Mouse (Mus musculus) right cerebral cortex, postnatal 36 days (tissue): ENCODE measurements around the gene Pitpnm3.

Experiments used
- DNase-seq, 2 experiments: peaks; one replicate each; pipeline ENCODE4 v3.0.0; 2022; ENCODE audit warnings: low spot score in 2 of 2, mixed read lengths in 1 of 2

The Pitpnm3 gene

DNA sequence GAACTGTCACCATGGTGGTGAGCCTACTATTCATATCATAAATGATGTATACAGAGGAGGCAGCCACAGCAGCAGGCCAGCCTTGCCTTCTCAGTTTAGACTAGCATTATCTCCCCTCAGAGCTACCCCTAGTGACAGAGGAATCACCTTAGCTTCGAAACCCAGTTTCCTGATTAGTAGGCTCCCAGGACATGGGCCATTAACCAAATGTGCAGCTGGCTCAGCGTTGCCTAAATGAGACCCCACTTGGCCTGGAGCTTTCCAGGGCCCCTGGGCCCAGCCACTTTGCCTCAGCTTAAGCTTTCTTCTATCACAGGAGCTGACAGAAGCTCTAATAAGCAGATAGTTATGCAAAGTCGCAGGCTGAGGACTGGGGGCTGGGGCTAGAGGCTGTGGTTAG, 39.6 kb downstream of the Pitpnm3 start:
- DNase-seq = no peak

DNA sequence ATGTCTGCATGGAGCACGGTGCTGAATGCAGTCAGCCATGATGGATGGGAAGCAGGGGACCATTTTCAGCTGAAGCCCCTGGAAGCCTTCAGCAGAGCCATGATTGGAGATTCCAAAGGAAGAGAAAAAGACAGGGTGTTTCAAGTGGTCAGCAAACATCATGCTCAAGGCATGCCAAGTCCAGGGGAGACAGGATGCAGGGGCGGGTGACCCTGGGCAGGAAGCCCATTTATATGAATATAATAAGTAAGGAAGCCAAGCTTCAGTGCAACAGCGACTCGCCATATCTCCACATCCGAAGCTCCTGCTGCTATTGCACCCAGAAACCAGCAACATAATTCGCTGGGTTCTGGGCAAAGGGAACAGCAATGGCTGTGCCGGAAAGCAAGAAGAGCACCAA, 41.1 kb downstream of the Pitpnm3 start:
- no peak for DNase-seq

DNA sequence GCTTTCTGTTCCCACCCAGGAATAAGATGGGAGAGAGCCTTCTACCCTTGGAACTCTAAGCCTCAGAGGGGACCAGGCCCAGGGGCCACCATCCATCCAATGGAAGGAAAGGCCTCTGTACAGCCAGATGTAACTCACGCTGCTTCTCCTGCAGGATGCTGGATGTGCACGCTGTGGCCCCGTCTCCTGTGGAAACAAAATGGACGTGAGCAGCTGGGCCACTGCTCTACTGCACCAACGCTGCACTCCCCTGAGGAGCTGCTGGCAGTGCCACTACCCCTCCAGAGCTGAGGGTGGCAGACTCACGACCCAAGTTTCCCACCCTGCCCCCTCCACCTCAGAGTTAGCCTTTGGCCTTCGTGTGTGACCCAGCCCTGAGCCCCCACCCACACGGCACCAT, 43.2 kb downstream of the Pitpnm3 start:
- no peak for DNase-seq

DNA sequence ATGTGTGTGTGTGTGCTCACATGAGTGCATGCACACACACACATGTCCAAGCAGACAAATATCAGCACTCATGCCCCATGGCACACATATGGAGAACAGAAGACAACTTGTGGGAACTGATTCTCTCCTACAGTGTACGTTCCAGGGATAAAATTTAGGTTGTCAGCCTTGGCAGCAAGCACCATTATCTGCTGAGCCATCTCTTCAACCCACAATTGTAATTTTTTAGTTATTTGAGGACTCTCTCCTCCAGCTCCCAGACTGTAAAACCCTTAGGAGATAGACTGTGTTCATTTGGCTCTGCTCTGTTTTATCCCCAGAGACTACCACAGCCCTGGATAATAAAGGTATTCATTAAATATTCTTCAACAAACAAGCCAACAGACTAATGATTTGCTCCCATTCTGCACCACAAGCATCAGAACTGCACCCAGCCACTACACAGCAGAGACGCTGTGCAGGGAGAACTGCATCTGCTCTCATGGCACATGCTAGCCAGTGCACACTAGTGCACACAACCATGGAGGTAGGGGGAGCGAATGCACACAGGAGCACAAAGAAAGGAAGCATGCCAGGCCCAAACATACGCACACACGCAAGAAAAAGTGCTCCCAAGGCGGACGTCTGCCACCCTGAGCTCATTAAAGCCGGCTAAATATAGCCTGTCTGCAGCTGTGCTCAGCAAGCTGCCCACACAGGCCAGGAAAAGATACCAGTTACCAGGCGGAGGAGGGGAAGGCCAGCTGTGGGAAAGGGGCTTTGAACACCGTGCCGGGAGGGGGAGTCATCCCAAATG, 49.1 kb downstream of the Pitpnm3 start:
- DNase-seq = peak; percentile 65 to 81

DNA sequence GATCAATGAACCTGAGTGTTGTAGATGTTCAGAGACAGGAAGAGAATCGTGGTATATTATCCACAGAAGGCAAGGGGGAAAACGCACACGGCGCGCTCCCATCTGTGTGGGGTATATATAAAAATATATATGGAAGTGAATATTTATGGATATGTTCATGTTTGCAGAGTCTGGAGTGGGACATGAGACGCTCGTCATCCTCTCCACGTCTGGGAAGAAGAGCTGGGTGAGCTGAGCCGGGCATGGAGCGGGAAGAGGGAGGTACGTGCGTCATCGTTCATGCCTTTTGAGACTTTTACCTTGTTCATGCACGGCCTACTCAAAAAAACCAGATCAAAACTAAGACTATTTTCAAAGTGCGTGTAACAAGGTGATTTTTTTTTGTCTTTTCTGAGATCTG, 51.2 kb downstream of the Pitpnm3 start:
- DNase-seq = peak; percentile 49 to 69

DNA sequence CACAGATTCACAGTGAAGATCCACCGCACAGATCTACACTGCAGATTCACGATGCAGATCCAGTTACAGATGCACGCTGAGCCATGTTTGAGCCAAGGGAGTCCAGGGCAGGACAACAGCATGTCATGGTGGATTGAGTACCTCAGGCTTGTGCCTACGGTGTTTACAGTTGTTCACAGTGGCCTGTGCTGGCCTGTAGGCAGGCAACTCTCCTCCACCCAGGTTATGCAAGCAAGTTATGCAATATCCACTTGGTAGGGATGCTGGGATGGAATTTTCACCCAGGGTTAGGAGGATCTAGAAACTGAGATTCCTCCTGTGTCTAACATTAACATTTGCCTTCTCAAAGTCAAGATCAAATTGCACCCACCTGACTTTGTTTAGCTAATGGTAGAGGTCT, 53.0 kb downstream of the Pitpnm3 start:
- DNase-seq = no peak

DNA sequence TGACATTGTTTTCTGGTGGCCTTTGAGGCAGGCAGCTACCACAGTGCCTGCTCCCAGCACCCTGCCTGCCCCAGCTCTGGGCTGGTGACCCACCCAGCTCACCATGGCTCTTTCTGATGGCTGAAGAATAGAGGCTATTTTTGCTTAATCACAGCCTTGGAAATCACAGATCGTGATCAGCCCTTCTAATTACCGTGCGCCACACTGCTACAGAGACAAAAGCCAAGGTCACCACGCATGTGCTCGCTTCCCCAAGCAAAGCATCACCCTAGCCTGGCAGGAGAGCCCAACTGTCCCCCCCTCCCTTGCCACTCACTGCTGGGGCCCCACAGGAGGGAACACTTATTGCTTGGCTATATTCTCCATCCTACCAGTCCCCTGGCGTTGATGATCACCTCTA, 55.1 kb downstream of the Pitpnm3 start:
- DNase-seq = no peak

DNA sequence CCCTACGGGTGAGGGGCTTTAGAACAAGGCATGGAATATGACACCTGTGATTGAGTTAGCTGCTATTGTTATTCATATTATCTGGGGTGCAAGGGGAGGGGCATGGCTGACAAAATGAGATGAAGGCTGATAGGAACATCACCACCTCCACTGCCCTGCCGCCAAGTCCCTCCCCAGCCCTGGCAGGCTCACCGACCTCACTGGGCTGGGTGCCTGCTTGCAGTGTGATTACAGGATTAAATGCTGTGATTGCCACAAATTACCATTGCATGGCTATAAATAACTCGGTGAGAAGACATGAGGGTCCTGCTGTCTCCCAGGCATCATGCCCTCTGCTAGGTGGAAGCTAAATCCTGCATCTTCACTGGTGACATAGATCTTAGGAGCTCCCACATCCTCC, 56.9 kb downstream of the Pitpnm3 start:
- no peak for DNase-seq

DNA sequence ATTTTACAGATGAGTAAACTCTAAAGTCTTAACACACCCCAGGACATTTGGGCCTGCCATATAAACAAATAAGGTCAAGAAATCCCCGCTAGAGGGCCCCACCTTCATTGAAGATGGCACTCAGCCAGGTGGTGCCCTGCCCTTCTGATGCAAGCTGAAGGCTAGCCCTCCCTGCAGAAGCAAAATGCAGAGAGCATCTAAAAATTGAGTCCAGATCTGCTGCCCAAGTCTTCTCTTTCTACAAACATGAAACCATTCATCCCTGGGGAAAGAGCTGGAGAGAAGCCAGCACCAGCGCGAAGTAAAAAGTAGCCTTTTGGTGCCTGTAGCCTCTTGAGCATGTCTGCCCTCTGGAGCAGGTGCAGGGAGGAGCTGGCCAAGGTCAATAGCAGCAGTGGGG, 57.5 kb downstream of the Pitpnm3 start:
- no peak for DNase-seq

DNA sequence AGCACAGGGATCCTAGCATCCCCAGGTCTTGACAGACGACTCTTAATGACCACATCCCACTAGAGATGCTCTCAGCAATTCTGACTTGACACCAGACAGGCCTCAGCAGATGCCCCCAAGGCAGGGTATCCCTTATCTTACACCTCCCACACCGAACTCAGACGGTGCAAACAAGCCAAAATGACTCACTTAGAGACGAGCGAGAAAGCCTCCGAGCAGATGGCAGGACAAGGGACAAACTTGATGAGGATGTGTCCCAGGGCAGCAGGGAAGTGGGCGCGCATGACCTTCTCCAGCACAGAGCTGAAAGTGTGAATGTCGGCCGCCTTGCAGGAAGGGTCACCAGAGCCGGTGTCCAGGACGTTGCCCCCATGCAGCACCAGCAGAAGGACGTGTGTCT, 61.3 kb downstream of the Pitpnm3 start:
- no peak for DNase-seq

DNA sequence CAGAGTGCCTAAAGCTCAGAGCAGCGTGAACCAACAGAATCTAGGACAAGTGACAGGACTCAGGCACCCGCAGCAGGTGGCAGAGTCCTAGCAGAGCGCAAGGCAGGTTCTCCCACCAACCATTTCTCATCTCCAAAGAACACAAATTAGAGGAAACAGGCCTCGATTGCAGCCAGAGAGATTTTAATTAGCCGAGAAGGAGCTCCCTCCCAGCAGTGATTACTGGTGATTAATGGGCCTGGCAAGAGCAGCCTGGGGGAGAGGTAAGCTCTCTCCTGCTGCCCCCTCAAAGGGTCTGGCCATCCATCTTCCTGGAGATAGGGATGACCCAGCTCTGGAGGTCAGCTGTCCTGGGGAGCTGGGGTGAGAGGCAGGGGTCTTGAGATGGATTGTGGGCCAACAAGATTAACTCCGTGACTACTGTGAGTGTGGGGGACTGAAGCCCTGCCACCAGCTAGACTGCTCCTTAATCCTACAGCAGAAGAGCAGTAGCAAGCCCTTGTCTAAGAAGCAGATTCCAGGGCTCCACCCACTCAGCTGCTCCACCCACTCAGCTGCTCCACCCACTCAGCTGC, 63.2 kb downstream of the Pitpnm3 start:
- no peak for DNase-seq

DNA sequence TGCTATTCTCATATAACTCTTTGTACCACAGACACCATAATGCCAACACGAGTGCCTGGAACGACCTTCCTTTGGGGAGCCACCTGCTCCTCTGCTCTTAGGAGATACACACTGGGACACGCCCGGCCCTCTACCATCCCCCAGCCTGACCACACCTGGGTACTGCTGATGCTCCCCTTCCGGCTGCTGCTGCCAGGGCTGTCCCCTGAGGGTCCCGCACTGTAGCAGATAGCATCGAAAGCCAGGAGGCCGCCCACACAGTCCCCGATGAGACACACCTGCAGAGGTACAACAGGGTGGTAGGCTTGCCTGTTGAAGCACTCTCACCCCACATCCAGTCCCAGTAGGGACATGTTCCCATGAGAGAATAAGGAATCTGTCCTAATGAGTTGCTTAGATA, 64.8 kb downstream of the Pitpnm3 start:
- no peak for DNase-seq

DNA sequence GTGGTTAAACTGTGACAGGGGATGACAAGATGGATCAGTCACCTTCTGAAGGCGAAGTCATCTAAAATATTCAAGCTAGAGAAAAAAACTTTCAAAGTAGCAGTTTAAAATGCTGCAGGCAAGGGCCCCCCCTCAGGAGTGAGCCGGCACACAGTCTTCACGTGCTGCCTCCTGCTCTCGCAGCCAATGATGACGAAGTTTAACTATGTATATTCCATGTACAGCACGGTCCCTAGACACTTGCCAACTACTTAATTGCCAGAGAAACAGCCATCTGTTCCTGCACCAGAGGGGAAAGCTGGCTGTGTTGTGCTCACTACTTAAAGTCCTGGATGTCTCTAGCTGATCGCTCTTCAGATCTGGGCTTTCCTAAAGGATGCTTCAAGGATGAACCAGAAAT, 67.6 kb downstream of the Pitpnm3 start:
- peak in 1 of 2 experiments; percentile 28 for DNase-seq

DNA sequence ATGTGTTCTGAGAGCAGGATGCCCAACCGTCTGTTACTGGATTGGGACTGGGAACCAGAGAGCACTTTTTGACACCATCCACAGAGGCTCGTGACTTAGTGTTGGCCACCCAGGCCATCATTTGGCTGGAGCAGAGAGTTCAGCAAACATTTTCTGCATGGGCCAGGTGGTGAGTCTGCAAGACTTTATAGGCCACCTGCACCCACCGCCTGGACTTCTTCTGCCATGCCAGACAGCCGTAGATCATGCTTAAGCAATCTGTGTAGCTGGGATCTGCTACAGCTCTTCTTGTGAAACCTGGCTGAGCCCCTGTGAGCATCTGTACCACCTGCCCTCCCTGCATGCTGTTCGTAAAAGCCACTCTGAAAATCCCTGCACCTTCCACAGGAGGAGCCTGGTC, 68.3 kb downstream of the Pitpnm3 start:
- DNase-seq = no peak

DNA sequence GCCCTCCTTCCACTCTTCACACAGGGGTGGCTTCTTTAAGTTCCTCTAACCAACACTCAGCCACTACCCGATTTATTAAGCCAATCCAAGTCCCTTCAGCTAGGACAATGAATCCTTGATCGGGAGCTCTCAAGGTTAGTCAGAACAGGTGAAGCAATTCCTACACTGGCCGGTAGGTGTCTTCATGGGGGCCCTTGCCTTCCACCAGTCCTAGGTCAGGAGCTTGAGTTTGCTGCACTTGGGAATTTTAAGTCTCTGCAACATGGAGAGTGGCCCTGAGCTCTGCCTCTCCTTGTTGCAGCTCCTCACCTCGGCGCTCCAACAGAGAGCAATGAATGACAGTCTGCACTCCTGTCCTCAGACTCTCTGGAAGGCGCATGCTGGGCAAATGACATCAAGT, 69.2 kb downstream of the Pitpnm3 start:
- no peak for DNase-seq

DNA sequence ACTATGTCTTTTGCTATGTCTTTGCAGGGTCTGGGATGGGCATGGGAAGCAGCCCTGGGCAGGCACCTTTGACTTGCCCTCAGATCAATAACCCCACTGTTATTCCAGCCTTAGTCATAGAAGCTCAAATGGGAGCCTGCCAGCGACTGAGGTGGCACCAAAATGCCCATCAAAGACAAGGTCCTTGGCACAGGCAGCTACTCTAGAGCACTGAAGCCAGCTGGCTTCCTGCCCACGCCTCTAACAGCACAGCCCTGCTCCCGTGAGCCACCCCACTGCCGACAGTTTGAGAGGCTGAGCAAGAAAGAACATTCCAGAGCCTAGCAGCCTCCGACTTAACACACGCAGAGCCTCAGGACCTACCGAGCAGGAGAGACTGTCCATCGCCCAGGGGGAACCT, 70.5 kb downstream of the Pitpnm3 start:
- no peak for DNase-seq

DNA sequence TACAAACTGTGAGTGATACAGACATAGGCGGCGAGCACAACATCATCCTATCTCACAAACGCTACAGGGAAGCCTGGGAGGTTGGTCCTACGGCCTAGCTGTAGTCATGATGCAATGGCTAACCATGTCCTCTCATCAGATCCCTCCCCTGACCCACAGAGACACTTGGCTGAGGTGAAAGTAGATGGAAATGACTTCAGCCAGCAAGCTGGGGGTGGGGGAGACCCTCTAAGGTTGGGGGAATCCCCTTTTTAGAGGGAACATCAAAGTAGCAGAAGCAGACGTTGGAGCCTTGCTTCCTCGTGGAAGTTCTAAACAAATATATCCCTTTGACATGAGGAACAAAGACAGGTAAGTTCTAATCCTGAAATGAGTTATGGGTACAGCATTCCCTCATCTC, 71.2 kb downstream of the Pitpnm3 start:
- DNase-seq = no peak

DNA sequence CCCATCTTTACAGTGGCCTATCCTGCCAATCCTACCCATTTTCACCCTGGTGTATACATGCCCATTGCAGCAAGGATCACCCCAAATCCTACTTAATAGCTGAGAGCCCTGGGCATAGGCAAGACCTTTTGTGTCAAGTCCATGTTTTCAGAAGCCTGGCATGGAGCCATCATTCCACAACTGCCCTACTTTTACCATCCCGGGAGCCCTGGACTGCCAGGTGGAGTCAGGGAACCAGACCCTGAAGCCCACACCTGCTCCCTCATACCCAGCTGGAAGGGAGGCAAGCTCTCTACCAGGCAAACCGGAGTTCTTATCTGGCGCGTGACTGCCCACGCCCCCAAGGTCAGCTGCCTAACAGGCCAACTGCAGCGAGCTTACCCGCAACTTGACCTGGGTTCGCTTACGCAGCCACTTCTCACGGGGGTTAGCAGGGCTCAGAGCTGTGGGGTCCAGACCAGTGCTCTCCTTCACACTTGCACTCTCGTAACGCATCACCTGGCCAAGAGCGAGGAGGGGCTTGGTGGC, 74.4 kb downstream of the Pitpnm3 start:
- no peak for DNase-seq

DNA sequence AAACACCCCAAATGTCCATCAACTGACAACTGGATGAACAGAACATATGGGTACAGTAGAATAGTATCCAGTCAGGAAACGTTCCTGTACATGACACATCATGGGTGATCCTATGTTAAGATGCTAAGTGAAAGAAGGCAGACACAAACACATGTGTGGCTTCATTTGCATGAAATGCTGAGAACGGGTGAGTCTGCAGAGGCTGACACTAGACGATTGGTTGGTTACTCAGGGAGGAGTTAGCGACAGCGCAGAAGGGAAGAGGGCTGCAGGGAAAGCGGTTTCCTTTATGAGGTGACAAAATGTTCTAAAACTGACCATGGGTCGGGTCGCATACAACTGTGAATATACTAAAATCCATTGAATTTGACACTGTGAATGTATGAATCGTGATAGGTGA, 75.2 kb downstream of the Pitpnm3 start:
- no peak for DNase-seq

DNA sequence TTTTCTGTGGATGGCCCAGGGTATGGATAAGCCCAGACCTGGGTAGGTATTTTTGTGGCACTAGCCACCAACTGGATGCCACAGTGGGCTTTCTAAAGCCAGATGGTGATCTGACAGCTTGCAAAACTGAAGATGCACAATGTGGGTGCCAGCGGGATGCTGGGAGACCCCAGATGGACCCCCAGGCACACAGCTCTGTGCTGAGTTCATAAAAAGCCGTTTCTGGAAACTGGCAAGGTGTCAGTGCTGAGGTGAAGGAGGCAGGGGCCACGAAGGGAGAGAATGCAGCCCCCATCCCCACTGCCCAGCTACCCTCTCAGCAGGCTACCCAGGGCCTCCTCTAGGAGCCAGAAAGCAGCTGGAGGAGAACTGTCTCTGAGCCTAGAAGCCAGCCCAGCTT, 78.4 kb downstream of the Pitpnm3 start:
- DNase-seq = no peak

DNA sequence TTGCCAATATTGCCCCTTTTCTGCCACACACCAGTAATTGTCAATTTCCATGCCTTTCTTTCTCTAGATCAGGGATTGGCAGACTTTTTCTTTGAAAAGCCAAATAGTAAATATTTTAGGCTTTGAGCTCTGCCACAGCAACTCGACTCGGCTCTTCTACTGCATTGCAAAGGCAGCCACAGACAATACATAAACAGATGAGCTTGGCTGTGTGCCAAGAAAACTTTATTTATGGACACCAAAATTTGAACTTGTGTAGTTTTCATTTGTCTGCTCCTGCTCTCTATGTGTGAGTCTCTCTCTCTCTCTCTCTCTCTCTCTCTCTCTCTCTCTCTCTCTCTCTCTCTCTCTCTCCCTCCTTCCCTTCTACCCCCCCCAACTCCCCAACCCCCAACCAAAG, 80.4 kb downstream of the Pitpnm3 start:
- DNase-seq = no peak

DNA sequence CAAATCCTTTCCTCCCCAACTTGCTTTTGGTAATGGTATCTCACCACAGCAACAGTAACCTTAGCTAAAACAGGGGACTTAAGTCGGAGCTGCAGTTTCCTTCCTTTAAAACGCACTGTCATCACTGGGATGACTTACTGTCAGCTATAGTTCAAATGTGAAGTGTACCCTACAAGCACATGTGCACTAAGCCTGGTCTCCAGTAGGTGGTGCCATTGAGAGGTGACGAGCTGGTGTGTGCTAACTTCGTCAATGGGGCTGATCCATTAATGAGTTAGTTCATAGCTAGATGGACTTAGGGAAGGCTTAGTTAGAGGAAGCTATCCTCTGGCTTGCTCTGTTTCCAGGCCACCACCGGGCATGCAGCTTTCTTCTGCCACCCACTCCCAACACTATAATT, 82.9 kb downstream of the Pitpnm3 start:
- DNase-seq = peak in 1 of 2 experiments; percentile 56

DNA sequence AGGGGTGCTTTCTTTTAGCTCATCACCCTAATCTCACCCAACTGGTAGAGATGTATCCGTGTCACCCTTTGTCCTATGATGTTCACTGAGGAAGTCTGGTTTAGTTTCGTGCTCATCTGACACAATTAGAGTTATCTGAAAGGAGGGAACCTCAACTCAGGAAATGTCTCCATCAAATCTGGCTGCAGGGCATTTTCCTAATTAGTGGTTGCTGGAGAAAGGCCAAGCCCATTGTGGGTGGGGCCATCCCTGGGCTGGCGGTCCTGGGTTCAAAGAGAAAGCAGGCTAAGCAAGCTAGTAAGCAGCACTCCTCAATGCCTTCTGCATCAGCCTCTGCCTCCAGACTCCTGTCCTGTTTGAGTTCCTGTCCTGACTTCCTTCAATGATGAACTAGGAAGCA, 83.4 kb downstream of the Pitpnm3 start:
- no peak for DNase-seq
